Mouse (Mus musculus) MEL (cell line): ENCODE results near the gene Rassf5.

Experiments
- BHLHE40 ChIP-seq: IDR thresholded peaks from 2 replicates; pipeline ENCODE4 v1.6.1; 2012; ENCODE audit warnings: low read depth, mild to moderate bottlenecking, inconsistent platforms, low read length, improper control_type of control experiment, borderline replicate concordance
- USF1 ChIP-seq: IDR thresholded peaks from 2 replicates; pipeline ENCODE4 v1.6.1; 2014; ENCODE audit warnings: low read depth, mild to moderate bottlenecking, inconsistent platforms, low read length, improper control_type of control experiment, moderate library complexity

DNA sequence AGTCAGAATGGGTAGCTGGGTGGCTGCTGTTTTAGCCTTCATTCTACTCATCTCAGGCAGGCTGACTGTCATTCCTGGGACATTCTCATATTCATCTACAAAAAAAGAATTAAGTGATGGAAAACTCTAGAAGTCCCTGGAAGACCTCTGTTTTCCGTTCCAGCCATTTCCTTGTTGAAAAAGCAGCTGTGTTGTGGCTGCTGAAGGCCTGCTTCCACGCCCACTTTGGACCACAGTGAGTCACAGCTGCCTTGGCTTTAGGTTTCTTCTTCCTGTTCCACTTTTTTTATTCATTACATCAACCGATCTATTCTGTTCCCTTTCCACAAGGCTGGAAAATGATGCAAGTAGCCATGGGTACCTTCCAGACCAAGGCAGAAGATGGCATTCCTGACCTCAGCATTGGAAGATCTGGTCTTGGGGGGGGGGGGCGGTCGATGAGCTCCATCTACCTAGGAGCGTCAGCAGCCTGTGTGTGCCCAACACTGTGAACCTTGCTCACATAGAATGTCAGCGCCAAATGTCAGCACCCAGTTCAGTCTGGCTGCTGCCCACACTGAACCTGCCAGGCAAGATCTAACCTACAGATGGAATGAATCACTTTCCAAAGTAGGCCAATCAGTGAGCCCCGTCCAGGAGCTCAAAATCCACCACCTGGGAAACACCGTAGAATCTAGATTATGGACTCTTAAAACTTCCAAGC, 60.7 kb downstream of the Rassf5 start:
- TF ChIP-seq USF1 (no peak), BHLHE40 (no peak)
